Mouse (Mus musculus): ENCODE measurements around the gene Gpt2. TPM values are rescaled to one million over a fixed set of nuclear protein-coding genes. Genes with fewer than 3 reads are reported as not detected.

The Gpt2 gene
- polyA plus RNA-seq, 1 experiment from 2014 or later, result 47.7 TPM

- H3K36me3 ChIP-seq, result peaks cover 64% of the 10 kb centered on the region
- no peak overlapping the region for H3K9ac ChIP-seq
- no peak for ATAC-seq (ENCODE audit: low FRiP score)
- no peak overlapping the region for H3K4me2 ChIP-seq
- no peaks in the 10 kb centered on the region for H3K9me3 ChIP-seq
- 99% methylated on average over 2 of the region's 2 CpGs for WGBS
- no peak overlapping the region for H3K27ac ChIP-seq
- no peaks in the 10 kb centered on the region for H3K27me3 ChIP-seq
- H3K4me3 ChIP-seq, result no peak overlapping the region
- H3K4me1 ChIP-seq (replicated peaks), result no peaks in the 10 kb centered on the region
Measured at GRCm38 (mm10) chr8:85536332-85536731, 44.0 kb downstream of the Gpt2 start.

- Histone ChIP-seq H3K4me3 (no peak overlapping the region), H3K36me3 (peaks cover 49% of the 10 kb centered on the region), H3K4me2 (no peak overlapping the region), H3K4me1 (replicated peaks) (peaks cover 20% of the 10 kb centered on the region), H3K27ac (no peak overlapping the region), H3K27me3 (no peaks in the 10 kb centered on the region), H3K9me3 (no peaks in the 10 kb centered on the region), H3K9ac (no peak overlapping the region)
- WGBS, result 92% methylated on average over 1 of the region's 1 CpGs
- no peak for ATAC-seq (ENCODE audit: low FRiP score)
Measured at GRCm38 (mm10) chr8:85551934-85552333, 59.6 kb downstream of the Gpt2 start.

GRCm38 (mm10) chr8:85554391-85555180 lies 62.2 kb downstream of the Gpt2 start:
- H3K27me3 ChIP-seq, result no peaks in the 10 kb centered on the region
- H3K4me1 ChIP-seq (replicated peaks), result peaks cover 20% of the 10 kb centered on the region
- no peaks in the 10 kb centered on the region for H3K9me3 ChIP-seq
- H3K4me3 ChIP-seq, result peak overlapping the region; percentile 98
- under 1% methylated on average over 60 of the region's 66 CpGs for WGBS
- H3K9ac ChIP-seq, result peak overlapping the region; percentile 95
- H3K36me3 ChIP-seq, result peaks cover 23% of the 10 kb centered on the region
- peak; percentile 91 for ATAC-seq (ENCODE audit: low FRiP score)
- H3K27ac ChIP-seq, result peak overlapping the region; percentile 95
- H3K4me2 ChIP-seq, result peak overlapping the region; percentile 87

- H3K27ac ChIP-seq, result peak within 1 kb of the TSS; percentile 95
- H3K9ac ChIP-seq, result peak within 1 kb of the TSS; percentile 95
- 1% methylated on average over 72 of the region's 77 CpGs for WGBS
- H3K36me3 ChIP-seq, result peaks cover 20% of the 10 kb centered on the region
- ATAC-seq (ENCODE audit: low FRiP score), result peak; percentile 93
- peak within 1 kb of the TSS; percentile 87 for H3K4me2 ChIP-seq
- H3K9me3 ChIP-seq, result no peaks in the 10 kb centered on the region
- H3K27me3 ChIP-seq, result no peaks in the 10 kb centered on the region
- peak within 1 kb of the TSS; percentile 98 for H3K4me3 ChIP-seq
- peaks cover 20% of the 10 kb centered on the region for H3K4me1 ChIP-seq (replicated peaks)
Measured at GRCm38 (mm10) chr8:85555181-85556145, 63.1 kb downstream of the Gpt2 start, which contains the start of gene Dnaja2. Dnaja2 (minus strand) TSS chr8:85555344.

- ATAC-seq (ENCODE audit: low FRiP score), result no peak
- no peaks in the 10 kb centered on the region for H3K27me3 ChIP-seq
- H3K4me1 ChIP-seq (replicated peaks), result peaks cover 12% of the 10 kb centered on the region
- no peak overlapping the region for H3K27ac ChIP-seq
- H3K4me2 ChIP-seq, result no peak overlapping the region
- peaks cover 8% of the 10 kb centered on the region for H3K36me3 ChIP-seq
- H3K4me3 ChIP-seq, result no peak overlapping the region
- H3K9ac ChIP-seq, result no peak overlapping the region
- no peaks in the 10 kb centered on the region for H3K9me3 ChIP-seq
- 61% methylated on average over 2 of the region's 2 CpGs for WGBS
Measured at GRCm38 (mm10) chr8:85556986-85557600, 64.7 kb downstream of the Gpt2 start.

GRCm38 (mm10) chr8:85557601-85557986 lies 65.2 kb downstream of the Gpt2 start:
- no peak overlapping the region for H3K27ac ChIP-seq
- H3K36me3 ChIP-seq, result peaks cover 6% of the 10 kb centered on the region
- no peak overlapping the region for H3K4me3 ChIP-seq
- H3K4me2 ChIP-seq, result no peak overlapping the region
- no peak overlapping the region for H3K9ac ChIP-seq
- no peak for ATAC-seq (ENCODE audit: low FRiP score)
- peaks cover 8% of the 10 kb centered on the region for H3K4me1 ChIP-seq (replicated peaks)
- 83% methylated on average over 3 of the region's 3 CpGs for WGBS
- H3K9me3 ChIP-seq, result no peaks in the 10 kb centered on the region
- H3K27me3 ChIP-seq, result no peaks in the 10 kb centered on the region

GRCm38 (mm10) chr8:85559201-85559600 lies 66.8 kb downstream of the Gpt2 start:
- Histone ChIP-seq H3K27me3 (no peaks in the 10 kb centered on the region), H3K27ac (no peak overlapping the region), H3K4me1 (replicated peaks) (peaks cover 6% of the 10 kb centered on the region), H3K9ac (no peak overlapping the region), H3K9me3 (no peaks in the 10 kb centered on the region), H3K36me3 (no peaks in the 10 kb centered on the region), H3K4me2 (no peak overlapping the region), H3K4me3 (no peak overlapping the region)
- 94% methylated on average over 1 of the region's 1 CpGs for WGBS
- ATAC-seq (ENCODE audit: low FRiP score), result no peak

- H3K4me1 ChIP-seq (replicated peaks), result peaks cover 5% of the 10 kb centered on the region
Measured at GRCm38 (mm10) chr8:85559966-85560365, 67.6 kb downstream of the Gpt2 start.

GRCm38 (mm10) chr8:85563336-85563735 lies 71.0 kb downstream of the Gpt2 start:
- Histone ChIP-seq H3K36me3 (no peaks in the 10 kb centered on the region), H3K4me3 (no peak overlapping the region), H3K27me3 (no peaks in the 10 kb centered on the region), H3K4me1 (replicated peaks) (no peaks in the 10 kb centered on the region), H3K9ac (no peak overlapping the region), H3K27ac (no peak overlapping the region), H3K4me2 (no peak overlapping the region), H3K9me3 (no peaks in the 10 kb centered on the region)
- 95% methylated on average over 8 of the region's 8 CpGs for WGBS
- no peak for ATAC-seq (ENCODE audit: low FRiP score)

More at GRCm38 (mm10) chr8:85559966-85560365, 67.6 kb downstream of the Gpt2 start:
- no peak overlapping the region for H3K4me3 ChIP-seq
- no peaks in the 10 kb centered on the region for H3K27me3 ChIP-seq
- H3K27ac ChIP-seq, result no peak overlapping the region
- H3K4me2 ChIP-seq, result no peak overlapping the region
- H3K36me3 ChIP-seq, result no peaks in the 10 kb centered on the region
- no peak overlapping the region for H3K9ac ChIP-seq
- 79% methylated on average over 2 of the region's 2 CpGs for WGBS
- ATAC-seq (ENCODE audit: low FRiP score), result no peak
- H3K9me3 ChIP-seq, result no peaks in the 10 kb centered on the region

- no peak for ATAC-seq (ENCODE audit: low FRiP score)
Measured at GRCm38 (mm10) chr8:85565186-85565585, 72.8 kb downstream of the Gpt2 start.

GRCm38 (mm10) chr8:85567801-85568200 lies 75.4 kb downstream of the Gpt2 start:
- WGBS, result 98% methylated on average over 2 of the region's 2 CpGs
- H3K4me3 ChIP-seq, result no peak overlapping the region
- no peaks in the 10 kb centered on the region for H3K36me3 ChIP-seq
- H3K27ac ChIP-seq, result no peak overlapping the region
- H3K9me3 ChIP-seq, result no peaks in the 10 kb centered on the region
- no peak overlapping the region for H3K4me2 ChIP-seq
- H3K27me3 ChIP-seq, result no peaks in the 10 kb centered on the region
- no peaks in the 10 kb centered on the region for H3K4me1 ChIP-seq (replicated peaks)
- ATAC-seq (ENCODE audit: low FRiP score), result no peak
- H3K9ac ChIP-seq, result no peak overlapping the region

More at GRCm38 (mm10) chr8:85565186-85565585, 72.8 kb downstream of the Gpt2 start:
- Histone ChIP-seq H3K4me3 (no peak overlapping the region), H3K9me3 (no peaks in the 10 kb centered on the region), H3K27me3 (no peaks in the 10 kb centered on the region), H3K9ac (no peak overlapping the region), H3K4me2 (no peak overlapping the region), H3K36me3 (no peaks in the 10 kb centered on the region), H3K4me1 (replicated peaks) (no peaks in the 10 kb centered on the region), H3K27ac (no peak overlapping the region)
- WGBS, result 85% methylated on average over 3 of the region's 3 CpGs

- ATAC-seq (ENCODE audit: low FRiP score), result no peak
Measured at GRCm38 (mm10) chr8:85570466-85570865, 78.1 kb downstream of the Gpt2 start.

More at GRCm38 (mm10) chr8:85570466-85570865, 78.1 kb downstream of the Gpt2 start:
- Histone ChIP-seq H3K4me1 (replicated peaks) (no peaks in the 10 kb centered on the region), H3K4me3 (no peak overlapping the region), H3K9me3 (no peaks in the 10 kb centered on the region), H3K27ac (no peak overlapping the region), H3K9ac (no peak overlapping the region), H3K36me3 (no peaks in the 10 kb centered on the region), H3K4me2 (no peak overlapping the region), H3K27me3 (no peaks in the 10 kb centered on the region)
- 88% methylated on average over 4 of the region's 4 CpGs for WGBS

Measured in hindbrain, embryonic 13.5 days (tissue).